ENCODE assay signal across 24 mouse cellular contexts in genomic region chr17:72903321-72903720, GRCm38 (mm10). TPM values are rescaled to one million over a fixed set of nuclear protein-coding genes. Genes with fewer than 3 reads are reported as not detected.
DNase-seq lines count a peak whose midpoint lies in the region; ATAC-seq and TF ChIP-seq lines count a peak whose summit lies in the region.
"Had no signal": no experiment of that assay in that cellular context is flagged by ENCODE, and none has a peak within 500 bp of the region (broad histone marks: within the 10 kb centered on the region; RNA-seq: fewer than 3 reads in every experiment).

No protein-coding gene starts in this region.

- DNase-seq in forebrain, embryonic 11.5 days (ENCODE audit: low spot score) = peak; percentile 15
- no peak for DNase-seq in forebrain, postnatal 0 days
- peak; percentile 3 for DNase-seq in heart, postnatal 4 days
- DNase-seq in heart, adult 8-10 months (ENCODE audit: low spot score) = no peak
- DNase-seq in spleen, postnatal 4 days (ENCODE audit: low spot score in 2 of 2) = peak; percentile 8 to 51
- DNase-seq in spleen, adult 18-20 months = no peak
- peak; percentile 8 for DNase-seq in limb, embryonic 11.5 days (ENCODE audit: low spot score)
- DNase-seq: adrenal gland, postnatal 10 days; cerebellum, adult 11-12 months; cerebellum, postnatal 10 days; gastrocnemius, postnatal 14 days; kidney, adult 11 months; kidney, postnatal 14 days; midbrain, embryonic 14.5 days; right cerebral cortex, postnatal 25 days had no signal

- H3K9ac ChIP-seq in forebrain, embryonic 11.5 days (ENCODE audit: low read length) = no peak overlapping the region
- no peak overlapping the region for H3K9ac ChIP-seq in forebrain, postnatal 0 days
- no peak overlapping the region for H3K9ac ChIP-seq in limb, embryonic 11.5 days (ENCODE audit: low read length)
- H3K9ac ChIP-seq: embryonic facial prominence, embryonic 13.5 days; forebrain, embryonic 12.5 days; hindbrain, embryonic 15.5 days; limb, embryonic 13.5 days had no signal

- no peak overlapping the region for H3K4me3 ChIP-seq in forebrain, embryonic 11.5 days (ENCODE audit: low read depth, low read length)
- H3K4me3 ChIP-seq in forebrain, postnatal 0 days (ENCODE audit: low read depth, low read length) = no peak overlapping the region
- no peak overlapping the region for H3K4me3 ChIP-seq in limb, embryonic 11.5 days (ENCODE audit: low read depth, low read length)
- H3K4me3 ChIP-seq: embryonic facial prominence, embryonic 13.5 days; erythroblast, embryonic 14.5 days; forebrain, embryonic 12.5 days; hindbrain, embryonic 10.5 days; hindbrain, embryonic 15.5 days; limb, embryonic 13.5 days had no signal

- ATAC-seq in forebrain, embryonic 11.5 days (replicated peaks; ENCODE audit: low FRiP score) = no peak
- no peak for ATAC-seq in forebrain, postnatal 0 days
- ATAC-seq in limb, embryonic 11.5 days (ENCODE audit: insufficient number of reproducible peaks, low FRiP score, low TSS enrichment, low read depth) = no peak
- no peak for ATAC-seq in megakaryocyte, adult 5-6 weeks (ENCODE audit: poor library complexity, severe bottlenecking)

- no peaks in the 10 kb centered on the region for H3K4me1 ChIP-seq in forebrain, embryonic 11.5 days (replicated peaks; ENCODE audit: control insufficient read depth, insufficient read depth, low read length)
- no peaks in the 10 kb centered on the region for H3K4me1 ChIP-seq in forebrain, postnatal 0 days (ENCODE audit: insufficient read depth)
- no peaks in the 10 kb centered on the region for H3K4me1 ChIP-seq in limb, embryonic 11.5 days (ENCODE audit: control insufficient read depth, insufficient read depth, low read length)
- H3K4me1 ChIP-seq: forebrain, embryonic 12.5 days; hindbrain, embryonic 15.5 days had no signal

- H3K27ac ChIP-seq in forebrain, embryonic 11.5 days (ENCODE audit: low read depth, low read length) = no peak overlapping the region
- H3K27ac ChIP-seq in forebrain, postnatal 0 days (ENCODE audit: low read depth, low read length) = no peak overlapping the region
- H3K27ac ChIP-seq in limb, embryonic 11.5 days (replicated peaks; ENCODE audit: low read depth, low read length) = no peak overlapping the region
- H3K27ac ChIP-seq: embryonic facial prominence, embryonic 13.5 days; forebrain, embryonic 12.5 days; hindbrain, embryonic 10.5 days; hindbrain, embryonic 15.5 days; limb, embryonic 13.5 days had no signal

- no peak overlapping the region for H3K4me2 ChIP-seq in forebrain, embryonic 11.5 days (ENCODE audit: low read depth, low read length, severe bottlenecking)
- no peak overlapping the region for H3K4me2 ChIP-seq in forebrain, postnatal 0 days (ENCODE audit: low read depth)
- H3K4me2 ChIP-seq in limb, embryonic 11.5 days (ENCODE audit: low read depth, severe bottlenecking) = no peak overlapping the region
- H3K4me2 ChIP-seq: embryonic facial prominence, embryonic 13.5 days; forebrain, embryonic 12.5 days; hindbrain, embryonic 15.5 days; limb, embryonic 13.5 days; liver, embryonic 11.5 days had no signal

- no peaks in the 10 kb centered on the region for H3K27me3 ChIP-seq in forebrain, embryonic 11.5 days (ENCODE audit: control insufficient read depth, insufficient read depth, low read length)
- H3K27me3 ChIP-seq in forebrain, postnatal 0 days (ENCODE audit: insufficient read depth, low read length) = no peaks in the 10 kb centered on the region
- no peaks in the 10 kb centered on the region for H3K27me3 ChIP-seq in limb, embryonic 11.5 days (ENCODE audit: control insufficient read depth, insufficient read depth, low read length)
- H3K27me3 ChIP-seq: embryonic facial prominence, embryonic 13.5 days; forebrain, embryonic 12.5 days; hindbrain, embryonic 15.5 days had no signal

- H3K36me3 ChIP-seq in forebrain, embryonic 11.5 days (ENCODE audit: control insufficient read depth, insufficient read depth, low read length) = no peaks in the 10 kb centered on the region
- H3K36me3 ChIP-seq in forebrain, postnatal 0 days (ENCODE audit: insufficient read depth) = no peaks in the 10 kb centered on the region
- no peaks in the 10 kb centered on the region for H3K36me3 ChIP-seq in limb, embryonic 11.5 days (ENCODE audit: control insufficient read depth, insufficient read depth, low read length)
- H3K36me3 ChIP-seq: embryonic facial prominence, embryonic 13.5 days; forebrain, embryonic 12.5 days; G1E; hindbrain, embryonic 10.5 days; hindbrain, embryonic 15.5 days; limb, embryonic 13.5 days had no signal

- no peaks in the 10 kb centered on the region for H3K9me3 ChIP-seq in forebrain, embryonic 11.5 days (ENCODE audit: control insufficient read depth, low read length)
- H3K9me3 ChIP-seq in forebrain, postnatal 0 days (ENCODE audit: low read length) = no peaks in the 10 kb centered on the region
- no peaks in the 10 kb centered on the region for H3K9me3 ChIP-seq in limb, embryonic 11.5 days (ENCODE audit: control insufficient read depth, low read length)
- H3K9me3 ChIP-seq: embryonic facial prominence, embryonic 13.5 days; forebrain, embryonic 12.5 days; hindbrain, embryonic 10.5 days; hindbrain, embryonic 15.5 days; limb, embryonic 13.5 days had no signal

- 91% methylated on average over 5 of the region's 5 CpGs for WGBS in forebrain, embryonic 11.5 days
- 95% methylated on average over 5 of the region's 5 CpGs for WGBS in forebrain, postnatal 0 days
- WGBS in limb, embryonic 11.5 days = 95% methylated on average over 5 of the region's 5 CpGs

- TF ChIP-seq CTCF in forebrain, postnatal 0 days (IDR thresholded peaks at IDR 0.05; ENCODE audit: low read depth) = no peak

RNA-seq across cellular contexts. Expression of gene Lbh, which starts 14.8 kb away (rescaled TPM):
- polyA plus RNA-seq in forebrain, embryonic 11.5 days (2014; fragmentation: Nextera tagmentation; extraction: Ambion mirVana) = 2.9 and 3.3 TPM in 2 replicates
- 51.9 and 66.7 TPM in 2 replicates for total RNA-seq in forebrain, postnatal 0 days (2014; rRNA removed)
- 3.0 and 3.1 TPM in 2 replicates for polyA plus RNA-seq in forebrain, postnatal 0 days (2015; fragmentation: Nextera tagmentation; extraction: Ambion mirVana)
- 100 to 1,000 TPM; 730 to 743 TPM for total RNA-seq in heart, postnatal 4 days (2021)
- total RNA-seq in heart, adult 8-10 months (2022) = 100 to 1,000 TPM; 352 to 622 (median 508) TPM
- 2.6 and 3.6 TPM in 2 replicates for polyA plus RNA-seq in limb, embryonic 11.5 days (2014; fragmentation: Nextera tagmentation; extraction: Ambion mirVana)
- 48.2 and 48.7 TPM in 2 replicates for total RNA-seq in megakaryocyte, adult 5-6 weeks (2015)
- total RNA-seq in megakaryocyte, adult 5-6 weeks (2017) = 50.4 and 53.1 TPM in 2 replicates

Comparison
In these comparisons a context has a peak if more than half of its experiments do, and no peak if none do; other contexts are left out.
1. DNase-seq: peak in forebrain, embryonic 11.5 days (single experiment), heart, postnatal 4 days (single experiment), spleen, postnatal 4 days (2 of 2) and limb, embryonic 11.5 days (single experiment); none in forebrain, postnatal 0 days (single experiment), heart, adult 8-10 months (single experiment) and spleen, adult 18-20 months (0 of 2).